In the genomic region with DNA sequence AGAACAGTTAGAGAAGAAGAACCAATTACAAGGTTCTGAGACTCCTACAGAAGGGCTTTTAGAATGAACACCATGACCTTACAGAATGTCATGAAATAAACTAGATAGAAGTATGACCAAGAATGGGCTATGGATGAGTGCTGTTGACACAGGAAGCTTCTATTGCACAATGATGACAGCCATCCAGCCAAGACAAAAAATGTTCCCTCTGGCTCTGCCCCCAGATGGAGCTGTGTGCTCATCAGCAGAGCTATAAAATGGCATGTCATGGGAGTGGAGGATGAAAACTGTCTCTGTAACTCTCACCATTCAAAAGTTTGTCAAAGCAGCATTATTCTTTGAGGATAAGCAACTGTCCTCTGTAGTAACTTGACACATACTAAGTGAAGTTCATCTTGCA, we compare ENCODE assay signal across 8 mouse cellular contexts.
DNase-seq lines count a peak whose midpoint lies in the region; ATAC-seq and TF ChIP-seq lines count a peak whose summit lies in the region.

No protein-coding gene starts in this region.

- H3K4me1 ChIP-seq in hindbrain, postnatal 0 days (ENCODE audit: insufficient read depth, low read length), result no peaks in the 10 kb centered on the region
- H3K4me1 ChIP-seq in hindbrain, embryonic 16.5 days (ENCODE audit: control insufficient read depth, insufficient read depth, low read depth, low read length), result no peaks in the 10 kb centered on the region

- H3K9me3 ChIP-seq in hindbrain, postnatal 0 days (ENCODE audit: low read length), result no peaks in the 10 kb centered on the region
- H3K9me3 ChIP-seq in hindbrain, embryonic 16.5 days (ENCODE audit: control insufficient read depth, low read length), result no peaks in the 10 kb centered on the region

- no peak overlapping the region for H3K4me3 ChIP-seq in hindbrain, postnatal 0 days (ENCODE audit: low read length)
- H3K4me3 ChIP-seq in hindbrain, embryonic 16.5 days (ENCODE audit: low read length), result no peak overlapping the region

- no peak overlapping the region for H3K4me2 ChIP-seq in hindbrain, postnatal 0 days (ENCODE audit: low read depth, low read length)
- no peak overlapping the region for H3K4me2 ChIP-seq in hindbrain, embryonic 16.5 days (ENCODE audit: low read length)

- no peaks in the 10 kb centered on the region for H3K36me3 ChIP-seq in hindbrain, postnatal 0 days (ENCODE audit: insufficient read depth, low read length)
- no peaks in the 10 kb centered on the region for H3K36me3 ChIP-seq in hindbrain, embryonic 16.5 days (ENCODE audit: control insufficient read depth, insufficient read depth, low read length)

- in situ Hi-C loops in Patski (cut with MboI; ENCODE audit: low pct_unique_long_range_greater_than_20kb), result loop anchor here (5.0 kb wide), 1 partner anchor 1085 kb away; the partner anchor contains the start of gene Cited2

- CTCF ChIA-PET in Patski (lab: Charles Lee), result interaction anchor here (1.0 to 1.2 kb wide), 3 partner anchors 10 to 1089 kb away, joined by 3 to 5 read pairs (median 5); no protein-coding TSS in a partner anchor

- DNase-seq in hindbrain, postnatal 0 days (ENCODE audit: low spot score), result peak; percentile 16
- DNase-seq in 3T3-L1 (ENCODE audit: low read depth, low spot score) (peak; percentile 88), Patski (ENCODE audit: low read depth, low spot score) (peak; percentile 35)
- peak; percentile 41 to 65 for DNase-seq in heart, adult 9 months (ENCODE audit: low spot score in 2 of 2)
- no peak for DNase-seq in thymus, postnatal 36 days
- DNase-seq in right cerebral cortex, adult 2 months (ENCODE audit: low spot score in 2 of 2), result no peak

- POLR2A ChIA-PET in Patski (lab: Charles Lee), result interaction anchor here (0.6 kb wide), 1 partner anchor 20 kb away, joined by 4 read pairs; no protein-coding TSS in a partner anchor

- peak; percentile 56 for TF ChIP-seq CTCF in hindbrain, postnatal 0 days (IDR thresholded peaks at IDR 0.05; ENCODE audit: low read depth)
- peak; percentile 87 for TF ChIP-seq CTCF in Patski (IDR thresholded peaks at IDR 0.05)

- H3K9ac ChIP-seq in hindbrain, postnatal 0 days (replicated peaks; ENCODE audit: low read length), result no peak overlapping the region
- no peak overlapping the region for H3K9ac ChIP-seq in hindbrain, embryonic 16.5 days (ENCODE audit: low read depth, low read length)

- no peak overlapping the region for H3K27ac ChIP-seq in hindbrain, postnatal 0 days
- H3K27ac ChIP-seq in hindbrain, embryonic 16.5 days (ENCODE audit: low read depth, low read length), result no peak overlapping the region

- no peaks in the 10 kb centered on the region for H3K27me3 ChIP-seq in hindbrain, postnatal 0 days (ENCODE audit: insufficient read depth, low read length)
- no peaks in the 10 kb centered on the region for H3K27me3 ChIP-seq in hindbrain, embryonic 16.5 days (replicated peaks; ENCODE audit: control insufficient read depth, insufficient read depth, low read length)
- H3K27me3 ChIP-seq in Patski, result no peaks in the 10 kb centered on the region

- no peak for ATAC-seq in hindbrain, postnatal 0 days
- no peak for ATAC-seq in hindbrain, embryonic 16.5 days
- peak; percentile 82 for ATAC-seq in Patski
- ATAC-seq in megakaryocyte, adult 5-6 weeks (ENCODE audit: poor library complexity, severe bottlenecking), result peak; percentile 94

Comparison
In these comparisons a context has a peak if more than half of its experiments do, and no peak if none do; other contexts are left out.
1. ATAC-seq: peak in Patski (single experiment) and megakaryocyte, adult 5-6 weeks (single experiment); none in hindbrain, postnatal 0 days (single experiment) and hindbrain, embryonic 16.5 days (single experiment).
2. DNase-seq: peak in hindbrain, postnatal 0 days (single experiment), 3T3-L1 (single experiment), Patski (single experiment) and heart, adult 9 months (2 of 2); none in thymus, postnatal 36 days (0 of 2) and right cerebral cortex, adult 2 months (0 of 2).